Mouse (Mus musculus) thymus, adult 2 months (tissue): ENCODE results near the gene Mc1r. TPM values are rescaled to one million over a fixed set of nuclear protein-coding genes. Genes with fewer than 3 reads are reported as not detected.
"Not testable (repeated sequence)": the region's sequence is repeated elsewhere in the genome, so short reads cannot be mapped to it uniquely, and the experiment has no call there.

Experiments
- DNase-seq: peaks from one replicate; pipeline ENCODE4 v3.0.0; 2021
- H3K27ac ChIP-seq: fragments of 200-500 bp; 2 replicates; pipeline ENCODE4 v1.5.1; 2012; ENCODE audit warnings: low read length, control low read depth; ENCODE audit not compliant: control insufficient read depth, insufficient read depth
- H3K27me3 ChIP-seq: fragments of 200-500 bp; 2 replicates; pipeline ENCODE4 v1.6.1; 2012; ENCODE audit warnings: mild to moderate bottlenecking, low read length, moderate library complexity, mixed read lengths; ENCODE audit not compliant: control insufficient read depth, insufficient read depth
- H3K36me3 ChIP-seq: fragments of 200-500 bp; 2 replicates; pipeline ENCODE4 v1.6.1; 2012; ENCODE audit warnings: mild to moderate bottlenecking, low read length, moderate library complexity; ENCODE audit not compliant: control insufficient read depth, insufficient read depth
- H3K4me1 ChIP-seq: fragments of 200-500 bp; replicated peaks from 2 replicates; pipeline ENCODE4 v1.6.1; 2012; ENCODE audit warnings: low read length; ENCODE audit not compliant: control insufficient read depth, insufficient read depth
- H3K4me3 ChIP-seq: fragments of 200-500 bp; 2 replicates; pipeline ENCODE4 v1.5.1; 2012; ENCODE audit warnings: mild to moderate bottlenecking, low read length, control low read depth, moderate library complexity; ENCODE audit not compliant: control insufficient read depth, insufficient read depth
- CTCF ChIP-seq: fragments of 200-500 bp; IDR thresholded peaks from 2 replicates; pipeline ENCODE4 v1.5.1; 2012; ENCODE audit warnings: mild to moderate bottlenecking, control low read depth, low read length, moderate library complexity, borderline replicate concordance; ENCODE audit not compliant: control insufficient read depth, poor library complexity, insufficient read depth; ENCODE audit errors: extremely low read depth
- POLR2A ChIP-seq: fragments of 200-500 bp; IDR thresholded peaks from 2 replicates; pipeline ENCODE4 v1.6.1; 2012; ENCODE audit warnings: mild to moderate bottlenecking, low read length, control low read depth, moderate library complexity; ENCODE audit not compliant: control insufficient read depth, poor library complexity, insufficient read depth; ENCODE audit errors: extremely low read depth
- WGBS: fragments of 180-500 bp; shearing (Covaris S2); methylation state at CpG from one replicate; pipeline ENCODE4 v1.1.7; 2018; 5-methylcytosine and 5-hydroxymethylcytosine counted together
- polyA plus RNA-seq: library from polyadenylated mRNA; depleted of rRNA; stranded (reverse); fragments of >200 nt; gene quantifications from 2 replicates; pipeline ENCODE4 v1.2.3, GENCODE M21; 2012

The Mc1r gene
- polyA plus RNA-seq, 1 experiment = 0.34 TPM

GRCm38 (mm10) chr8:123431616-123432365, 24.9 kb downstream of the Mc1r start:
- H3K27ac ChIP-seq = no peak overlapping the region
- H3K4me1 ChIP-seq = no peaks in the 10 kb centered on the region
- no peaks in the 10 kb centered on the region for H3K27me3 ChIP-seq
- no peak for DNase-seq
- H3K4me3 ChIP-seq = no peak overlapping the region
- no peaks in the 10 kb centered on the region for H3K36me3 ChIP-seq
- TF ChIP-seq CTCF = no peak
- no peak for TF ChIP-seq POLR2A
- 97% methylated on average over 25 of the region's 25 CpGs for WGBS

- DNase-seq = no peak
- Histone ChIP-seq H3K4me1 (no peaks in the 10 kb centered on the region), H3K36me3 (no peaks in the 10 kb centered on the region), H3K27ac (no peak overlapping the region), H3K4me3 (no peak overlapping the region), H3K27me3 (no peaks in the 10 kb centered on the region)
- TF ChIP-seq CTCF (no peak), POLR2A (no peak)
- 98% methylated on average over 16 of the region's 16 CpGs for WGBS
Observed at GRCm38 (mm10) chr8:123432381-123432780, 25.5 kb downstream of the Mc1r start.

- not testable (repeated sequence) for H3K27ac ChIP-seq, DNase-seq, H3K27me3 ChIP-seq, H3K4me1 ChIP-seq, H3K4me3 ChIP-seq, H3K36me3 ChIP-seq
- WGBS = 97% methylated on average over 47 of the region's 47 CpGs
Observed at GRCm38 (mm10) chr8:123433241-123433974, 26.5 kb downstream of the Mc1r start.

- H3K27me3 ChIP-seq = no peaks in the 10 kb centered on the region
- no peak overlapping the region for H3K4me3 ChIP-seq
- DNase-seq = no peak
- WGBS = 92% methylated on average over 2 of the region's 2 CpGs
- peaks cover 5% of the 10 kb centered on the region; the same call in 1 of the 2 replicates for H3K4me1 ChIP-seq
- TF ChIP-seq POLR2A (no peak), CTCF (no peak)
- no peaks in the 10 kb centered on the region for H3K36me3 ChIP-seq
- H3K27ac ChIP-seq = no peak overlapping the region
Observed at GRCm38 (mm10) chr8:123441788-123442187, 34.9 kb downstream of the Mc1r start.

GRCm38 (mm10) chr8:123442351-123442750, 35.4 kb downstream of the Mc1r start:
- Histone ChIP-seq H3K36me3 (no peaks in the 10 kb centered on the region), H3K27me3 (no peaks in the 10 kb centered on the region), H3K4me3 (no peak overlapping the region), H3K4me1 (peaks cover 5% of the 10 kb centered on the region; the same call in 1 of the 2 replicates), H3K27ac (no peak overlapping the region)
- 97% methylated on average over 5 of the region's 5 CpGs for WGBS
- DNase-seq = no peak
- TF ChIP-seq POLR2A (no peak), CTCF (no peak)

- TF ChIP-seq CTCF (peak; percentile 84), POLR2A (no peak)
- peaks cover 5% of the 10 kb centered on the region; the same call in 1 of the 2 replicates for H3K4me1 ChIP-seq
- no peak overlapping the region for H3K27ac ChIP-seq
- no peaks in the 10 kb centered on the region for H3K27me3 ChIP-seq
- H3K36me3 ChIP-seq = no peaks in the 10 kb centered on the region
- peak overlapping the region; percentile 61 for H3K4me3 ChIP-seq
- DNase-seq = peak; percentile 96
- WGBS = under 1% methylated on average over 41 of the region's 41 CpGs
Observed at GRCm38 (mm10) chr8:123442871-123443575, 36.1 kb downstream of the Mc1r start.

GRCm38 (mm10) chr8:123443576-123443921, 36.6 kb downstream of the Mc1r start:
- peaks cover 5% of the 10 kb centered on the region; the same call in 1 of the 2 replicates for H3K4me1 ChIP-seq
- no peak for DNase-seq
- H3K27ac ChIP-seq = no peak overlapping the region
- 5% methylated on average over 4 of the region's 4 CpGs for WGBS
- H3K4me3 ChIP-seq = peak overlapping the region; percentile 61
- H3K36me3 ChIP-seq = no peaks in the 10 kb centered on the region
- no peaks in the 10 kb centered on the region for H3K27me3 ChIP-seq
- TF ChIP-seq CTCF (no peak), POLR2A (no peak)
